Mouse (Mus musculus): ENCODE measurements around the gene Enox2. TPM values are rescaled to one million over a fixed set of nuclear protein-coding genes. Genes with fewer than 3 reads are reported as not detected.
A peak's percentile ranks its signal among the peaks of the same experiment; 100 is the strongest.
"Not testable (repeated sequence)": the region's sequence is repeated elsewhere in the genome, so short reads cannot be mapped to it uniquely, and the experiment has no call there.

Enox2 gene
- polyA plus RNA-seq, 1 experiment from 2014 or later = 11.7 TPM

- H3K27me3 ChIP-seq = no peaks in the 10 kb centered on the region
- H3K4me3 ChIP-seq = no peak overlapping the region
- no peaks in the 10 kb centered on the region for H3K36me3 ChIP-seq
- H3K9me3 ChIP-seq (replicated peaks) = no peaks in the 10 kb centered on the region
- WGBS = 48% methylated on average over 3 of the region's 3 CpGs
- H3K4me1 ChIP-seq = no peaks in the 10 kb centered on the region
- ATAC-seq (ENCODE audit: low FRiP score) = peak; percentile 43
- H3K9ac ChIP-seq = no peak overlapping the region
- H3K27ac ChIP-seq = no peak overlapping the region
- H3K4me2 ChIP-seq (replicated peaks) = no peak overlapping the region
Measured at GRCm38 (mm10) chrX:49124774-49125429, 163.2 kb downstream of the Enox2 start.

GRCm38 (mm10) chrX:49116465-49116864 lies 171.6 kb downstream of the Enox2 start:
- no peak for ATAC-seq (ENCODE audit: low FRiP score)
- no peaks in the 10 kb centered on the region for H3K36me3 ChIP-seq
- H3K9ac ChIP-seq = no peak overlapping the region
- H3K9me3 ChIP-seq (replicated peaks) = no peaks in the 10 kb centered on the region
- H3K27me3 ChIP-seq = no peaks in the 10 kb centered on the region
- H3K4me1 ChIP-seq = no peaks in the 10 kb centered on the region
- 71% methylated on average over 3 of the region's 3 CpGs for WGBS
- H3K4me3 ChIP-seq = no peak overlapping the region
- H3K27ac ChIP-seq = no peak overlapping the region
- H3K4me2 ChIP-seq (replicated peaks) = no peak overlapping the region

DNA sequence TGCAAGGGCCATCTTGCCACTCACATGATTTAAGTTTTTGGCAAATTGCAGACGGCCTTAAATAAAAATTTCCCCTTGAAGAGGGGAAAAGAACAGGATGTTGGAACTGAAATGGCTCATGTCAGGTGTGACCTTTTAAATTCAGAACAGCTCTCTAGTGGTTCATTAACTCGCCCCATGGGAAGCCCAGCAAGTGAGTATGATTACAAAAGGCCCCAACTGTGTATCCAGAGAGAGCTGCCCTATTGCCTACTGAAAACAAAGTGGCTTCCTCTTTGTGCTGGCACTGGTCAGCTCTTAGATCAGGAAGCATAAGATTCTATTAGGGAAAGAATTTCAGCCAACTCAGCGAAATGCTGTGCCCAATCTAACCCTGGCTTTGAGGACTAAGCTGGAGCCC lies 175.6 kb downstream of the Enox2 start:
- Histone ChIP-seq H3K4me2 (replicated peaks) (no peak overlapping the region), H3K4me3 (no peak overlapping the region), H3K27ac (no peak overlapping the region), H3K4me1 (no peaks in the 10 kb centered on the region), H3K9me3 (replicated peaks) (no peaks in the 10 kb centered on the region), H3K9ac (no peak overlapping the region), H3K36me3 (no peaks in the 10 kb centered on the region), H3K27me3 (no peaks in the 10 kb centered on the region)
- no peak for ATAC-seq (ENCODE audit: low FRiP score)
- WGBS = 29% methylated on average over 3 of the region's 3 CpGs

- ATAC-seq (ENCODE audit: low FRiP score) = not testable (repeated sequence)
Measured at GRCm38 (mm10) chrX:49100542-49100941, 187.5 kb downstream of the Enox2 start.

GRCm38 (mm10) chrX:49096249-49096648 lies 191.8 kb downstream of the Enox2 start:
- Histone ChIP-seq H3K36me3 (no peaks in the 10 kb centered on the region), H3K4me2 (replicated peaks) (no peak overlapping the region), H3K9me3 (replicated peaks) (no peaks in the 10 kb centered on the region), H3K27ac (no peak overlapping the region), H3K27me3 (no peaks in the 10 kb centered on the region), H3K4me1 (0 out of 2 replicates have a peak, but pooled peaks cover 3% of the 10 kb centered on the region), H3K9ac (no peak overlapping the region), H3K4me3 (no peak overlapping the region)
- peak; percentile 72 for ATAC-seq (ENCODE audit: low FRiP score)
- WGBS = 37% methylated on average over 2 of the region's 2 CpGs

More at GRCm38 (mm10) chrX:49100542-49100941, 187.5 kb downstream of the Enox2 start:
- not testable (repeated sequence) for H3K4me1 ChIP-seq; H3K4me3 ChIP-seq; H3K9ac ChIP-seq; H3K4me2 ChIP-seq (replicated peaks); H3K9me3 ChIP-seq (replicated peaks); H3K36me3 ChIP-seq; H3K27ac ChIP-seq; H3K27me3 ChIP-seq
- 88% methylated on average over 1 of the region's 1 CpGs for WGBS

DNA sequence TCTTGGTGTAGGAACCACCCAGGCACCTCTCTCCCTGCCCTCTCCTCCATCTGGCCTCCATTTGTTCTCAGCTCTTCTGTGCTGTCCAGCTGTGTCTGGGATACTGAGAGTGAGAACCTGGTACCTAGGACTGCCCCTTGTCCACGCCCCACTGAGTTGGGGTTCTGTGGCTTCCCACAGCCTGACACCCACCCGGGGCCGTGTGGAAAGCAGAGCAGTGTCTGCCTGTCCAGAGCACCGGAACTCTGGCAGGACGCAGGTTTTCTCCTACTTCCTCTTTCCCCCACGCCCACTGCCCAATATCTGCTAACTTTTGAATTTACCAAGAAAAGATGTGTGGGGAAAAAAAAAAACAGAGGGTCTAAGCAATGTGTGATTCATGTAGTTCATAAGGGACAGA lies 213.0 kb downstream of the Enox2 start:
- Histone ChIP-seq H3K27ac (no peak overlapping the region), H3K4me2 (replicated peaks) (no peak overlapping the region), H3K36me3 (no peaks in the 10 kb centered on the region), H3K9me3 (replicated peaks) (no peaks in the 10 kb centered on the region), H3K27me3 (no peaks in the 10 kb centered on the region), H3K4me3 (no peak overlapping the region), H3K4me1 (no peaks in the 10 kb centered on the region), H3K9ac (no peak overlapping the region)
- 82% methylated on average over 6 of the region's 6 CpGs for WGBS
- no peak for ATAC-seq (ENCODE audit: low FRiP score)

DNA sequence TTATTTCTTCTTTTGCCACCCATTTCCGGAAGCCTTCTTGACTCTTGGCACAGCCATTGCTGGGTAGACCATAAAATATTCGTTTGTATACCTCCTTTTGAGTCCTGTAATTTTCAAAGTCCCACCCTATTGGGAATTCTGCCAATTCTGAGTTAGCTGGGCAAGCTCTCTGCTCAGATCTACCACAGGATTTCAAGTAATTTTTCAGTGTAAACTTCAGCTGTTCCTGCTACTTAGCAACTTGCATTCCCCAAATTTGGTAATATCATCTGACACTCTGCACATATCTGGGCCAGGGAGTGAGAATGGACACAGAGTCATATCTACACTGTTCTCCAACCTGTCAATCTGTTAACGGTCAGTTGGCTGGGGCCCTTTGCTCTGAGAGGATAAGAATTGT lies 214.5 kb downstream of the Enox2 start:
- Histone ChIP-seq H3K9me3 (replicated peaks) (no peaks in the 10 kb centered on the region), H3K36me3 (no peaks in the 10 kb centered on the region), H3K4me1 (no peaks in the 10 kb centered on the region), H3K4me2 (replicated peaks) (no peak overlapping the region), H3K9ac (no peak overlapping the region), H3K27ac (no peak overlapping the region), H3K27me3 (no peaks in the 10 kb centered on the region), H3K4me3 (no peak overlapping the region)
- 85% methylated on average over 3 of the region's 3 CpGs for WGBS
- no peak for ATAC-seq (ENCODE audit: low FRiP score)

- no peaks in the 10 kb centered on the region for H3K9me3 ChIP-seq (replicated peaks)
- ATAC-seq (ENCODE audit: low FRiP score) = no peak
- H3K4me1 ChIP-seq = no peaks in the 10 kb centered on the region
- no peak overlapping the region for H3K4me2 ChIP-seq (replicated peaks)
- H3K9ac ChIP-seq = no peak overlapping the region
- H3K27me3 ChIP-seq = no peaks in the 10 kb centered on the region
- no peaks in the 10 kb centered on the region for H3K36me3 ChIP-seq
- no peak overlapping the region for H3K4me3 ChIP-seq
- no peak overlapping the region for H3K27ac ChIP-seq
Measured at GRCm38 (mm10) chrX:49045118-49045517, 242.9 kb downstream of the Enox2 start.

- Histone ChIP-seq H3K4me1 (no peaks in the 10 kb centered on the region), H3K9me3 (replicated peaks) (no peaks in the 10 kb centered on the region), H3K27ac (no peak overlapping the region), H3K4me3 (no peak overlapping the region), H3K9ac (no peak overlapping the region), H3K4me2 (replicated peaks) (no peak overlapping the region), H3K36me3 (no peaks in the 10 kb centered on the region), H3K27me3 (no peaks in the 10 kb centered on the region)
- ATAC-seq (ENCODE audit: low FRiP score) = no peak
- WGBS = 63% methylated on average over 5 of the region's 5 CpGs
Measured at GRCm38 (mm10) chrX:49009746-49010145, 278.3 kb downstream of the Enox2 start.

- Histone ChIP-seq H3K9ac (no peak overlapping the region), H3K36me3 (no peaks in the 10 kb centered on the region), H3K4me1 (no peaks in the 10 kb centered on the region), H3K4me3 (no peak overlapping the region), H3K27ac (no peak overlapping the region), H3K9me3 (replicated peaks) (no peaks in the 10 kb centered on the region), H3K4me2 (replicated peaks) (no peak overlapping the region), H3K27me3 (no peaks in the 10 kb centered on the region)
- no peak for ATAC-seq (ENCODE audit: low FRiP score)
- WGBS = 95% methylated on average over 1 of the region's 1 CpGs
Measured at GRCm38 (mm10) chrX:49005655-49006054, 282.4 kb downstream of the Enox2 start.

GRCm38 (mm10) chrX:49002892-49003291 lies 285.2 kb downstream of the Enox2 start:
- no peak overlapping the region for H3K4me2 ChIP-seq (replicated peaks)
- no peak overlapping the region for H3K9ac ChIP-seq
- no peak overlapping the region for H3K27ac ChIP-seq
- no peak overlapping the region for H3K4me3 ChIP-seq
- no peaks in the 10 kb centered on the region for H3K4me1 ChIP-seq
- 96% methylated on average over 1 of the region's 1 CpGs for WGBS
- no peak for ATAC-seq (ENCODE audit: low FRiP score)
- no peaks in the 10 kb centered on the region for H3K36me3 ChIP-seq
- H3K9me3 ChIP-seq (replicated peaks) = no peaks in the 10 kb centered on the region
- no peaks in the 10 kb centered on the region for H3K27me3 ChIP-seq

GRCm38 (mm10) chrX:48985653-48986052 lies 302.4 kb downstream of the Enox2 start:
- no peaks in the 10 kb centered on the region for H3K36me3 ChIP-seq
- no peak for ATAC-seq (ENCODE audit: low FRiP score)
- WGBS = 88% methylated on average over 5 of the region's 5 CpGs
- H3K4me3 ChIP-seq = no peak overlapping the region
- no peaks in the 10 kb centered on the region for H3K4me1 ChIP-seq
- H3K27me3 ChIP-seq = no peaks in the 10 kb centered on the region
- no peak overlapping the region for H3K27ac ChIP-seq
- H3K4me2 ChIP-seq (replicated peaks) = no peak overlapping the region
- no peaks in the 10 kb centered on the region for H3K9me3 ChIP-seq (replicated peaks)
- H3K9ac ChIP-seq = no peak overlapping the region

- 63% methylated on average over 2 of the region's 2 CpGs for WGBS
- no peak overlapping the region for H3K27ac ChIP-seq
- H3K4me1 ChIP-seq = no peaks in the 10 kb centered on the region
- H3K9me3 ChIP-seq (replicated peaks) = no peaks in the 10 kb centered on the region
- H3K4me3 ChIP-seq = no peak overlapping the region
- no peaks in the 10 kb centered on the region for H3K36me3 ChIP-seq
- H3K27me3 ChIP-seq = no peaks in the 10 kb centered on the region
- no peak overlapping the region for H3K4me2 ChIP-seq (replicated peaks)
- no peak overlapping the region for H3K9ac ChIP-seq
- ATAC-seq (ENCODE audit: low FRiP score) = no peak
Measured at GRCm38 (mm10) chrX:48984451-48984850, 303.6 kb downstream of the Enox2 start.
